Mouse (Mus musculus) ovary, postnatal 14 days (tissue): ENCODE measurements around the gene Tet3.

Experiments used
- DNase-seq: peaks from one replicate; pipeline ENCODE4 v3.0.0; 2022; ENCODE audit warnings: low spot score

Tet3 gene

GRCm38 (mm10) chr6:83439781-83440180, 19.1 kb downstream of the Tet3 start:
- DNase-seq = no peak

- DNase-seq = no peak
Observed at GRCm38 (mm10) chr6:83439119-83439767, 19.6 kb downstream of the Tet3 start.

DNA sequence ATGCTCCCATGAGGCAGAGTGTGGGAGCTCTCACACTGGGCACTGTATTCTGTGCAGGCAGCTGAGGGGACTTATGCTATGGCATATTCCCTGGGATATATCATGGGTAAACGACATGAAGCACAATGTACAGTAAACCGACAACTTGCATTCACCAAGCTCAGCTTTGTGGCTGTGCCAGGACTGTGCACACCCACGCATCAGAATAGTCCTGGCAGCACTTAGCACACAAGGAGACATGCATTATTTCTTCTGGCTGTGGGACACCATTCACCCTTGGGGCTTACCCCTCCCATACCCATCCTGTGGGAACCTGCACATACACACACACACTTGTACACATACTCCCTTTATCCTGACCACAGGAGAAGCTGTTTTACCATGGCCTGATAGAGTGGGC, 20.3 kb downstream of the Tet3 start:
- no peak for DNase-seq

- DNase-seq = no peak
Observed at GRCm38 (mm10) chr6:83437802-83438201, 21.1 kb downstream of the Tet3 start.

- no peak for DNase-seq
Observed at GRCm38 (mm10) chr6:83437225-83437624, 21.7 kb downstream of the Tet3 start.

- DNase-seq = no peak
Observed at GRCm38 (mm10) chr6:83436547-83436946, 22.3 kb downstream of the Tet3 start.

DNA sequence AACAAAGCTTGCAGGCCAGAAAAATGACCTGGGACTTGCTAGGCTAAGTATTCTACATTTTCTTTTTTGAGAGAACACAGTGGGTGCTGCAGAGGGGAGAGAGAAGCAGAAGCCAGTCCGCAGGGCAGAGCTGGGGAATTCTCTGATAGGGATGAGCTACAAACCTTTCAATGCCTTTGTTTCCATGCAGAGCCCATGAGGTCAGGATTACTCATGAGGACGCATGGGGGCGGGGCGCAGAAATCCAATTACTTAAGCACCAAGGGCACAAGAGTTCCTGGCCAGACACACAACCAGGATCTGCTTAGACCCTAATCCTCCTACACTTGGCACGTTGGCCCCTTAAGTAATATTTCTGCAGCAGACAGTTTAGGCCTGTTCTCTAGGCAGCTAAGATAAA, 23.7 kb downstream of the Tet3 start:
- no peak for DNase-seq

GRCm38 (mm10) chr6:83433546-83433945, 25.3 kb downstream of the Tet3 start:
- DNase-seq = no peak

DNA sequence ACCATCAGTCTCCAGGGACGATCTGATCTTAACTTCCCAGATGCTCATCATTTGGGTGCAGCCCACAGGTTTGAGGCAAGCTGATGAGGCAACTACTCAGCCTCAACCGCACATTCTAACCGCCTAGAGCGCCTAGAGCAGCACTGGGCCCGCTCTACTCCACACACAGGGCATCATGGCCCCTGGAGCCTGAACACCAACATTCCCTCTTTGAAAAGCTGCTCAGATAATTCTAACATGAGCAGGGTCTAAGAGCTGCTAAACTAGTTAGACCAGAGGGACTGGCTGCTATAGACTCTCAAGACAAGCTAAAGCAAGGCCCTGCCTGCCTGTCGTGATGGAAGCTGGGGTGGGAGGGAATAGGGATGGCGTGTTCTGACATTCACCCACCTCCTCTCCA, 25.9 kb downstream of the Tet3 start:
- no peak for DNase-seq

GRCm38 (mm10) chr6:83427968-83428731, 30.7 kb downstream of the Tet3 start:
- no peak for DNase-seq

DNA sequence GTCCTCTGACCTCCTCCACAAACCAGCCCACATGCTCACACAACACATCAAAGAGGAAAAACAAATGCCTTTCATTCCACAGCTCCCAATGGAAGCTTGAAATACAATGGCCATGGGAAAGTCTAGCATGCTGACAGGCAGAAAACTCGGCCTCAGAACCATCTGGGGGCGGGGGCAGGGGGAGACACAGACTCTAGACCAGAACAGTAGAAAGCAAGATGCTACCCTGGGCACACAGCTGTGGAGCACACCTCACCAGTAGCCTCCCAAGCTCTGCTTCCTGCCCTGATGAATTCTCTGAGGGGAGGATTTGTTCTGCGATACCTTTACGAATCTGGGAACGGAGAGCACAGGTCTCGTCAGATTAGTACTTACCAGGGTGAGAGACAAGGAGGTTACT, 31.4 kb downstream of the Tet3 start:
- no peak for DNase-seq

GRCm38 (mm10) chr6:83426576-83426975, 32.3 kb downstream of the Tet3 start:
- DNase-seq = no peak

GRCm38 (mm10) chr6:83424053-83424404, 34.9 kb downstream of the Tet3 start:
- DNase-seq = no peak

DNA sequence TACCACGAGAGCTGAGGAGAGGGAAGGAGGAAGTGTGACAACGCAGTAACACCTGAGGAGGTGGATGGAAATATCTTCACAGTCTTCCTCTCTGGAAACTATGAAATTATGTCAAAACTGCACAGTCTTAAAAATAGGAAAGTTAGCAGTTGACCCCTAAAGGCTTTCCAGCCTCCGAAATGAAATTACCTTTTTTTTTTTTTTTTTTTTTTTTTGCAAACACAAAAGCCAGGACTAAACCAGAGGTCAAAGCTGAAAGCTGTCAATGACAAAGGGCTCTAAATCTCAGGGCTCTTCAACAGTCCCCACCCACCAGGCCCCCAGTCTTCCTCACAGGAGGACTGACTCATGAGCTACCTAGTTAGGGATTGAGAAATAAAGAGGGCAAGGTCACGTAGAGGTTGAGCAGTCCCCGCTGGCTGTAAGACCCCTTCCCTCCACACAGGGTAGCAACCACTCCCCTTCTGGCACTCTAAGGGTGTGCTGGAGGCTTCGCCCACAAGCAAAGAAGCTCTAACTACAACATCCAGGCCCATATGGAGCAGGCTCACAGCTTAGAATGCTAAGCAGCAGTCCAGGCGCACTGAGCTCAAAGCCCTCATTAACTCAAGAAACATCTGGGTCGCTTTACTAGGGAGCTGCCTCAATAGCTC, 35.4 kb downstream of the Tet3 start:
- DNase-seq = no peak

DNA sequence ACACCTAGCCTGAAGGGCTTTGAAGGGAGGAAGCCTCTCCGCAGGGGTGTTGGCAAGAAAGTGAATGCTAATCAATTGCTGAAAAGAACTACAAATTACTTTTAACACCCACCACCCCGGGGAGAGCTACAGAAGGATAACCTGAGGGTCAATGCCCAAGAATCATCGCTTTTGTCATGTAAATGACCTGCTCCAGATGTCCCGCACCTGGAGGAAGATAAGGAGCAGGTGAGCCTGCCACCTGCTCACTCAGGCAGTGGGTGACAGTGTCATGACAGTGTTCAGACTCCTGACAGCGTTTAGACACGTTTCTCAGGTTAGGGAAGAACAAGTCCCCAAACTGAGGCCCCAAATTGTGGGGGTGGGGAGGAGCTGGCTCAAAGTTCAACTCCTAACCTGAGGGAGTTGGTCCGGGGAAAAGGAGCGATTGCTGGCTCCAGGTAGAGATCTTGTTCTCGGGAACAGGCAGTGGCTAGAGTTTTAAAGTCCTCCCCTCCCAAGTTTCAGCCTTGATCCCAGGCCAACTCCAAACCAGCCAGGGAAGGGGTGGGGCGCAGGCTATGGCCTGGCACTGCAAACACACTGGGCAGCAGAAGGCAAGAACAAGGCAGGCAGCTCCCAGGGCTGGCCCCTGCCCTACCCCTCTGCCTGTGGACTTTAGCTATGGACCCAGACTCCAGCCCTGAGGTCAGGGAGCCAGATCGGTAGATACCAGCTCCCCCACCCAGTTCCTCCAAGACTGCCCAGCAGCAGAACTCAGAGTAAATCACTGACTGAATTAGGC, 36.8 kb downstream of the Tet3 start:
- peak; percentile 47 for DNase-seq

DNA sequence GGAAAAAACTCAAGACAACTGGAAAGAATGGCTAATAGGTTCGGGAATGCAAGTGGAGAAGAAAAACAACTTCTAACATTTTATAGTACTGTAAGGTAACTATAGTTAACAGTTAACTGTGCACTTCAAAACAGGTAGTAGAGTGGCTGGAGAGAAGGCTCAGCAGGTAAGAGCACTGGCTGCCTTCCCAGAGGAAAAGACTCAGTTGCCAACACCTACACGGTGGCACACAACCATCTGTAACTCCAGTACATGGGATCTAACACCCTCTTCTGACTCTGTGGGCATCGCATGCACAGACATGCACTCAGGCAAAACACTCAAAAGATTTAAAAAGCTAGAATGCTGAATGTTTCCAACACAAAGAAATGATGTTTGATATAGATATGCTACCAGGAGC, 39.4 kb downstream of the Tet3 start:
- no peak for DNase-seq

DNA sequence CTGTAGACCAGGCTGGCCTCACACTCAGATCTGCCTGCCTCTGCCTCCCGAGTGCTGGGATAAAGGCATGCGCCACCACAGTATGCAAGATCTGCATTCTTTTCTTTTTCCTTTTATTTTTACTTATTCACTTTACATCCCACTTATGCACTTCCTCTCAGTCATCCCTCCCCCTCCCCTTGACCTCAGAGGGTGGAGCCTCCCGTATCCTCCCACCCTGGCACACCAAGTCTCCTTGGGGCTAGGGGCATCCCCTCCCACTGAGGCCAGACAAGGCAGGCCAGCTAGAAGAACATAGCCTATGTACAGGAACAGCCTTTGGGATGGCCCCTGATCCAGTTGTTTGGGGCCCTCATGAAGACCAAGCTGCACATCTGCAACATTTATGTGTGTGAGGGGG, 41.4 kb downstream of the Tet3 start:
- no peak for DNase-seq

DNA sequence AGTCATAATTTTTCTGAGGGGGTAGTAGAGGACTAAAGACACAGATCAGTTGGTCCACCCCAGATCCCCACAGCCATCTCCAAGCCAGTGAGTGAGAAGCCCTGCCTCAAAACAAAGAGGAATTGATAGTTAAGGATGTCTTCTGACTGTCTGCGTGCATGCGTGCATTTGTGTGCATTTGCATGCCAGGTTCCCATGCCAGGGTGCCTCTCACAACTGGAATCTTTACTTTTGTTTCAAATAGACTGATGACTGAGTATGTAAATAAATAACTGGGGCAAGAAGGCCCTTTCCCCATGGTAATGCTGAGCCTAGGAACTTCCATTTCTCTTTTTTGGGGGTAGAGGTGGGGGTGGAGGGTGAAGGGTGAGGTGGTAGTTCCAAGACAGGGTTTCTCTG, 41.8 kb downstream of the Tet3 start:
- DNase-seq = no peak

- no peak for DNase-seq
Observed at GRCm38 (mm10) chr6:83416261-83417103, 42.4 kb downstream of the Tet3 start.

GRCm38 (mm10) chr6:83415356-83415940, 43.4 kb downstream of the Tet3 start:
- DNase-seq = no peak

DNA sequence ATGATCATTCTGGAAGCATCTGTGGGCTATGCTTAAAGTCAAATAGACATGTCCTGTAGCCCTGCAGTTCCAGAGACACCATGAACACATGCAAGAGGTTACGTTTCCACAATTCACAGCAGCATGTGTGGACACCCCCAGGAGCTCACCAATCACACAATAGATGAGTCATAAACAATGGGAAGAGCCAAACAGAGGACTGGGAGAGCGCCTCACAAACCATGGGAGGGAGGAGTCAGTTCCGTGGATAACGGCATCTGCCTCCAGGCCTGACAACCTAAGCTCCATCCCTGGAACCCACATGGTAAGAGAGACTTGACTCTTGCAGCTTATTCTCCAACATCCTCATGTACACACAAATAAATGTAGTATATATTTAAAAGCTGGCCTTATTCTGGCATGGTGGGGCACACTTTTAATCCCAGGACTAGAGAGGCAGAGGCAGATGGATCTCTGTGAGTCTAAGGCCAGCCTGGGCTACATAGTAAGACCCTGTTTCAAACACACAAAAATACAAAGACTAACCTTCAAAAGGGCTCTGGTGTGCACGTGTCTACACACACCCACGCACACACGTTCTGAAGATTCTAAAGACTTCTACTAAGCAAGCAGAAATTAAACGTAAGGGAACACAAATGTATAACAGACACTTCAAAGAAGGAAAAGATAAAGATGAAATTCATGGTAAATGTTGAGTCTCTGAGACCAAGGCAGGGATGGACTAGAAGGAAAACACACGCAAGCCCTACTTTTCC, 44.1 kb downstream of the Tet3 start:
- DNase-seq = no peak
